Mouse (Mus musculus) kidney, adult 2 months (tissue): Measurements from ENCODE around the gene Olfr322. TPM values are rescaled to one million over a fixed set of nuclear protein-coding genes. Genes with fewer than 3 reads are reported as not detected.
A peak's percentile ranks its signal among the peaks of the same experiment; 100 is the strongest.

Experiments used
- DNase-seq: peaks from one replicate; pipeline ENCODE4 v3.0.0; 2021
- H3K27ac ChIP-seq: fragments of 200-500 bp; 2 replicates; pipeline ENCODE4 v1.5.1; 2012; ENCODE audit warnings: low read depth, low read length, control low read depth, inconsistent platforms; ENCODE audit not compliant: insufficient read depth
- H3K27me3 ChIP-seq: fragments of 200-500 bp; replicated peaks from 2 replicates; pipeline ENCODE4 v1.6.1; 2012; ENCODE audit warnings: mild to moderate bottlenecking, moderate library complexity, low read length, inconsistent platforms; ENCODE audit not compliant: control insufficient read depth, insufficient read depth
- H3K36me3 ChIP-seq: fragments of 200-500 bp; 2 replicates; pipeline ENCODE4 v1.6.1; 2012; ENCODE audit warnings: mild to moderate bottlenecking, moderate library complexity, low read length, inconsistent platforms; ENCODE audit not compliant: control insufficient read depth, insufficient read depth
- H3K4me1 ChIP-seq: fragments of 200-500 bp; 2 replicates; pipeline ENCODE4 v1.6.1; 2011; ENCODE audit warnings: low read length; ENCODE audit not compliant: control insufficient read depth, insufficient read depth
- H3K4me3 ChIP-seq: fragments of 200-500 bp; 2 replicates; pipeline ENCODE4 v1.5.1; 2011; ENCODE audit warnings: mild to moderate bottlenecking, low read depth, low read length, control low read depth; ENCODE audit not compliant: insufficient read depth
- CTCF ChIP-seq: fragments of 200-500 bp; conservative IDR thresholded peaks from 2 replicates; pipeline ENCODE4 v1.5.1; 2011; ENCODE audit warnings: low read depth, mild to moderate bottlenecking, control low read depth, low read length, moderate library complexity, mixed read lengths; ENCODE audit not compliant: insufficient read depth, insufficient read length
- POLR2A ChIP-seq: fragments of 200-500 bp; IDR thresholded peaks from one replicate; pipeline ENCODE4 v1.6.1; 2011; ENCODE audit warnings: low read depth, low read length, control low read depth
- WGBS: fragments of 180-500 bp; shearing (Covaris S2); methylation state at CpG from one replicate; pipeline ENCODE4 v1.1.7; 2018; 5-methylcytosine and 5-hydroxymethylcytosine counted together
- polyA plus RNA-seq: library from polyadenylated mRNA; depleted of rRNA; stranded (reverse); fragments of >200 nt; gene quantifications from 2 replicates; pipeline ENCODE4 v1.2.3, GENCODE M21; 2012

Olfr322 gene
- polyA plus RNA-seq, 1 experiment = not detected

DNA sequence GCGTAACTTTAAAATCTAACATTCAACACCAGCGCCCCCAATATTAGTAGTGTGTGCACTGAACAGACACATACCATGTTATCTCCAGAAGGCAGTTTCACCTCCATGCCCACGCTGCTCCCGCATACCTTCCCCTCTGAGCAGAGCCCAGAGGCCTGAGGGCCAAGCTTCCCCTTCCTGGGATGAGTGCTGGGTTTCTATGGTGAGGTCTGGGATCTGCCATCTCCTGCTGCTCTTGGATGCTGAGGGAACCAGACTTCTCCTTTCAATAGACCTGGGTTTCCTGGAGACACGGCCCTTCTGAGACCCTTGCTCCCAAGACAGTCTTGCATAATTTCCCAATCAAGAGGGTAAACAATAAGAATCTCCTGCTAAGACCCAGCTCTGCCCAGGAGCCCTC is 28.2 kb upstream of the Olfr322 start, which contains the start of gene Olfr323:
Gene Olfr323, minus strand, starts transcription at position 101 of the 400 bp plus-strand sequence.
- Histone ChIP-seq H3K27me3 (no peaks in the 10 kb centered on the region), H3K36me3 (no peaks in the 10 kb centered on the region), H3K27ac (no peak within 1 kb of the TSS), H3K4me3 (no peak within 1 kb of the TSS), H3K4me1 (no peaks in the 10 kb centered on the region)
- WGBS = 79% methylated on average over 5 of the region's 5 CpGs
- DNase-seq = no peak
- TF ChIP-seq POLR2A = no peak
- TF ChIP-seq CTCF = no peak

DNA sequence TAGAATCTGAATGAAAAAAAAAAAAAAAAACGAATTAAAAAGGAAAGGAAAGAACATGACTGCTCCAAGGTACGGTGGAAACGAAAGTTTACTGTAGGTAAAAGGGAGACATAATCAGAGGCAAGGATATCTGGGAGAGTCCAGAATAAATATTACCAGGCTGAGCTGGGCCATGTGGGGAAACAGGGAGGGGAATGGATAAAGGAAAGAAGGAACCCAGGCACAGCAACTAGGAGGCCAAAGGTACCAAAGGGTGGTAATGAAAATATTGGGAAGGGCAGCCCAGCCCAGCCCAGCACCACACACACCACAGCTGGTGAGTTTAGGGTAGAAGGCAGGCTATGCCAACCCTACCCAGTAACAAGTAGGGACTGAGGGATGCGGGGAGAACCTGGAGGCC is 23.7 kb upstream of the Olfr322 start:
- no peaks in the 10 kb centered on the region for H3K27me3 ChIP-seq
- H3K4me1 ChIP-seq = no peaks in the 10 kb centered on the region
- DNase-seq = no peak
- WGBS = 59% methylated on average over 4 of the region's 4 CpGs
- TF ChIP-seq POLR2A (no peak), CTCF (no peak)
- H3K36me3 ChIP-seq = no peaks in the 10 kb centered on the region
- H3K27ac ChIP-seq = no peak overlapping the region
- no peak overlapping the region for H3K4me3 ChIP-seq

DNA sequence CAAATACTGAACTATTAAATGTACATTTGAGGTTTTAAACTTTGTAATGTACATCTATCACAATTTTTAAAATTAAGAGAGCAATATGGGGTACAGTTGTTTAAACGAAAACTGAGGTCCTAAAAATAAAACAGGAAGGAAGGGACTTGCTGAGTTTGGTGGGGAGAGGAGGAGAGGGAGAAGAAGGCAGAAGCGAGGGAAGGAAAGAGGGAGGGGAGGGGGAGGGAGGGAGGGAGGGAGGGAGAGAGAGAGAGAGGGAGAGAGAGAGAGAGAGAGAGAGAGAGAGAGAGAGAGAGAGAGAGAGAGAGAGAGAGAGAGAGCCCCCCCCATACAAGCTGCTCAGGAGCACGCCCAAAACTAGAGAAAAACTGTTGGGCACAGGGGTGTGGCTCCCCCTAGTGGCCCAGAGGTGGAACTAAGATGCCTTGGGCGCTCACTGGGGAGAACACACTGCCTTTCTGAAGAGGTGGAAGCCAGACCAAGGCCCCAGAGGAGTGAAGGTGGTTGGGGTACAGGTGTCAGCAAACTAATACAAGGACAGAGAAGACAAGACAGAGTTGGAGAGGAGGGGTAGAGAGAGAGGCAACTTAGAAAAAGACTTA is 22.1 kb upstream of the Olfr322 start:
- DNase-seq = peak; percentile 17
- WGBS = 11% methylated on average over 3 of the region's 4 CpGs
- Histone ChIP-seq H3K4me3 (no peak overlapping the region), H3K27ac (no peak overlapping the region), H3K4me1 (no peaks in the 10 kb centered on the region), H3K27me3 (no peaks in the 10 kb centered on the region), H3K36me3 (no peaks in the 10 kb centered on the region)
- TF ChIP-seq POLR2A = no peak
- peak; percentile 78 for TF ChIP-seq CTCF

DNA sequence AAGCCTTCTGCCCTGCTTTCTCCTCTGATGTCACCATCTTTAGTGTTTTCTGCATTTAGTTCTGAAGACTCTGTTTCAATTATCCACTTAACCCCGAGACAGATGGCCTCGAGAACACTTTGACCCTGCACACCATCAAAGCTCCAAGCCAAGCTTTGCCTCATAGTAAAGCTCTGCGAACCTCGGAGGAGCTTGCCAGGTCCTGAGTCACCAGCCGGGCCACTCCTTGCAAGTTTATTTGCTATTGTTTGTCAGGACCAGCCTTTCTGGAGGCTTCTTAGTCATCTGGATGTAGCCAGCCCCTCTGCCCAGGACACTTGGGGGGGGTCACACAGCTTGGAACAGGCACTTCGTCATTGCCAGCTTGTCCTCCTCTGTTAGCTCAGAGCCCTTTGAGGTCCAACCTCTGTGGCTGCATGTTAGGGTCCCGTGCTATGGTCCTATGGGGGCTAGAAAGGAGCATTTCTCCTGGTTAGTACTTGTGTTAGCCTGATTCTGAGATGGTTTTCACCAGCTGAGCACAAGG is 20.3 kb upstream of the Olfr322 start:
- Histone ChIP-seq H3K27me3 (no peaks in the 10 kb centered on the region), H3K36me3 (no peaks in the 10 kb centered on the region), H3K4me1 (no peaks in the 10 kb centered on the region), H3K4me3 (no peak overlapping the region), H3K27ac (no peak overlapping the region)
- WGBS = 30% methylated on average over 7 of the region's 7 CpGs
- DNase-seq = no peak
- no peak for TF ChIP-seq POLR2A

GRCm38 (mm10) chr11:58640272-58640867 is 18.2 kb upstream of the Olfr322 start, which contains the start of gene Trim58:
Gene Trim58, plus strand, starts transcription at chr11:58640465.
- Histone ChIP-seq H3K27me3 (no peaks in the 10 kb centered on the region), H3K27ac (no peak within 1 kb of the TSS), H3K4me3 (no peak within 1 kb of the TSS), H3K4me1 (no peaks in the 10 kb centered on the region), H3K36me3 (no peaks in the 10 kb centered on the region)
- 4% methylated on average over 34 of the region's 34 CpGs for WGBS
- no peak for DNase-seq
- TF ChIP-seq POLR2A = no peak
- no peak for TF ChIP-seq CTCF

DNA sequence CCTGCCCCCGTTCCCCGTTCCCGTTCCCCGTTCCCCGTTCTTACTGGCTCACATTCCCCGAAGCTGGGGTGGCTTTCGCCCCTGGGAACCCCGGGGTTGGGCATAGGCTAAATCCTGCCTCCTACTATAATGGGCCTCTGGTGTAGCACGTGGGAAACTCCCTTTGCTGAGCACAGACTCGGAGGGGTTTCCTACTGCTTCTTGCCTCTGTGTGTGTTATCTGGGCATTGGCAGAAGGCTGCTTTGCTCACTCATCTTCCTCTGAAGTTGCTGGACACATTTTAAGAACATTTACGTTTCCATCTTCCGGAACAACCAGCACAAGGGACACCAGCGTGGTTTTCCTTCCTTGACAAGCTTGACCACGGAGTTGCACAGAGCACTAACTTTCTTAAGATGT is 17.5 kb upstream of the Olfr322 start:
- TF ChIP-seq CTCF (no peak), POLR2A (no peak)
- H3K27me3 ChIP-seq = no peaks in the 10 kb centered on the region
- WGBS = 36% methylated on average over 14 of the region's 14 CpGs

GRCm38 (mm10) chr11:58641638-58642358 is 16.8 kb upstream of the Olfr322 start:
- Histone ChIP-seq H3K4me3 (no peak overlapping the region), H3K27ac (no peak overlapping the region), H3K27me3 (no peaks in the 10 kb centered on the region), H3K4me1 (no peaks in the 10 kb centered on the region), H3K36me3 (no peaks in the 10 kb centered on the region)
- TF ChIP-seq CTCF = no peak
- no peak for TF ChIP-seq POLR2A
- 90% methylated on average over 13 of the region's 13 CpGs for WGBS
- DNase-seq = no peak

More for the DNA sequence above, 17.5 kb upstream of the Olfr322 start:
- H3K27ac ChIP-seq = no peak overlapping the region
- H3K4me1 ChIP-seq = no peaks in the 10 kb centered on the region
- H3K4me3 ChIP-seq = no peak overlapping the region
- no peaks in the 10 kb centered on the region for H3K36me3 ChIP-seq
- DNase-seq = no peak
